Mouse (Mus musculus): ENCODE results near the gene Krtap28-13.

Gene Krtap28-13

GRCm38 (mm10) chr1:83096935-83097334 is 36.2 kb downstream of the Krtap28-13 start:
- DNase-seq (ENCODE audit: low spot score) = no peak

DNA sequence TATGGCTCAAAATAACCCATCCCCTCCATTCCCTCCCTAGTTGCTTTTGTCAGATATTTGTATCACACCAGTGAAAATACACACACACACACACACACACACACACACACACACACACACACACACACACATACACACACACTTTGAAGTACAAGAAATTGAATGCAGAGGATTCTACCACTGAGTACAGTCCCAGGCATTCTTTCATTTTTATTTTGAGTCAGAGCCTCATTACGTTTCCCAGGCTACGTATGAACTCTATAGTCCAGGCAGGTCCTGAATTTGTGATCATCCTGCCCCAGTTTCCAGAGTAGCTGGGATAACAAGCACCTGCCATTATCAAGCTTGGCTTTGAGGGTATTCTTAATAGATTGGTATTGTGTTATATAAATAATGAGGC is 38.4 kb downstream of the Krtap28-13 start:
- no peak for DNase-seq (ENCODE audit: low spot score)

GRCm38 (mm10) chr1:83099580-83100137 is 38.9 kb downstream of the Krtap28-13 start:
- DNase-seq (ENCODE audit: low spot score) = no peak

GRCm38 (mm10) chr1:83101891-83102290 is 41.2 kb downstream of the Krtap28-13 start:
- no peak for DNase-seq (ENCODE audit: low spot score)

GRCm38 (mm10) chr1:83105464-83105863 is 44.7 kb downstream of the Krtap28-13 start:
- no peak for DNase-seq (ENCODE audit: low spot score)

GRCm38 (mm10) chr1:83107410-83107978 is 46.8 kb downstream of the Krtap28-13 start:
- DNase-seq (ENCODE audit: low spot score) = no peak

DNA sequence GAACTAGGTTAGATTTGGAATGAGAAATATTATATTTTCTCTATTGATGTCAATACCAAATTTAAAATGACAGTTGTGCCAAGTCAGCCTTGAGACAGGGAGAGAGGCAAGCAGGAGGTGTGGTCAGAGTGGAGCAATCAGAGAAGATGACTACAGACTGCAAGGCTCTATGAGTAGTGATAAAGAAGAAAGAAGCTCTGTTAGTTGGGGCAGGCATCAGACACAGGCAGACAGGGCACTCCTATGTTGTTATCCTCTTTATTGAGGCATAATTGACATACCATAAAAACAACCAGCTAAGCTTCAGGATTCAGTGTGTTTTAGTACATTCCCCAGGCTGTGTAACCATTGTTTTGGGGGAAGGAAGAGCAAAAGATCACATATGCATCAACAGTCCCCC is 50.3 kb downstream of the Krtap28-13 start:
- DNase-seq (ENCODE audit: low spot score) = no peak
